Mouse (Mus musculus): ENCODE measurements around the gene Dnm3.

- TF ChIP-seq CTCF (IDR thresholded peaks at IDR 0.05; ENCODE audit: insufficient read depth, low read length) = no peak
- no peak for TF ChIP-seq POLR2A (IDR thresholded peaks at IDR 0.05; ENCODE audit: borderline replicate concordance, extremely low read depth, low read depth, low read length)
These were observed 270.2 kb downstream of the Dnm3 start for GRCm38 (mm10) chr1:162207708-162208043.

Measured in lung, adult 2 months (tissue).